Mouse (Mus musculus) lung, postnatal 0 days (tissue): Measurements from ENCODE around the gene Fkrp. TPM values are rescaled to one million over a fixed set of nuclear protein-coding genes. Genes with fewer than 3 reads are reported as not detected.
A peak's percentile ranks its signal among the peaks of the same experiment; 100 is the strongest.

Source experiments
- ATAC-seq: fragments of 200-750 bp; cut with Nextera tagmentation; 2 replicates; pipeline ENCODE4 v1.8.0; 2017; ENCODE audit warnings: moderate library complexity
- DNase-seq: peaks from one replicate; pipeline ENCODE4 v3.0.0-alpha.2; 2016; ENCODE audit warnings: low spot score
- H3K27ac ChIP-seq: fragments of 300-500 bp; sonication (generic); 2 replicates; pipeline ENCODE4 v1.5.1; 2014; ENCODE audit warnings: antibody characterized with exemption, mild to moderate bottlenecking, low read length, mixed read lengths
- H3K27me3 ChIP-seq: fragments of 300-500 bp; sonication (generic); replicated peaks from 2 replicates; pipeline ENCODE4 v1.6.1; 2014; ENCODE audit warnings: low read length, mixed read lengths; ENCODE audit not compliant: insufficient read depth
- H3K36me3 ChIP-seq: fragments of 300-500 bp; sonication (generic); 2 replicates; pipeline ENCODE4 v1.6.1; 2014; ENCODE audit warnings: low read length, mixed read lengths; ENCODE audit not compliant: insufficient read depth
- H3K4me1 ChIP-seq: fragments of 300-500 bp; sonication (generic); 2 replicates; pipeline ENCODE4 v1.6.1; 2014; ENCODE audit warnings: antibody characterized with exemption, low read depth, low read length, mixed read lengths; ENCODE audit not compliant: insufficient read depth
- H3K4me2 ChIP-seq: fragments of 300-500 bp; sonication (generic); replicated peaks from 2 replicates; pipeline ENCODE4 v1.6.1; 2014; ENCODE audit warnings: low read depth, mild to moderate bottlenecking, low read length, moderate library complexity, mixed read lengths
- H3K4me3 ChIP-seq: fragments of 300-500 bp; sonication (generic); 2 replicates; pipeline ENCODE4 v1.5.1; 2014; ENCODE audit warnings: low read depth, low read length
- H3K9ac ChIP-seq: fragments of 300-500 bp; sonication (generic); replicated peaks from 2 replicates; pipeline ENCODE4 v1.6.1; 2014; ENCODE audit warnings: low read depth, mild to moderate bottlenecking
- H3K9me3 ChIP-seq: fragments of 300-500 bp; sonication (generic); 2 replicates; pipeline ENCODE4 v1.6.1; 2016; ENCODE audit warnings: low read length, mixed read lengths
- CTCF ChIP-seq: IDR thresholded peaks from 2 replicates; pipeline ENCODE4 v1.5.1; 2016; ENCODE audit warnings: antibody characterized with exemption, mild to moderate bottlenecking
- EP300 ChIP-seq: IDR thresholded peaks from 2 replicates; pipeline ENCODE4 v1.6.1; 2016; ENCODE audit warnings: antibody characterized with exemption, mild to moderate bottlenecking, control low read depth
- WGBS: fragments of 180-500 bp; shearing (Covaris S2); extraction: QIAGEN DNeasy Blood & Tissue Kit; methylation state at CpG from one replicate; pipeline ENCODE4 v1.1.7; 2014; 5-methylcytosine and 5-hydroxymethylcytosine counted together
- polyA plus RNA-seq: library from polyadenylated mRNA; unstranded; fragments of >200 nt; fragmentation: Nextera tagmentation; extraction: Ambion mirVana; gene quantifications from 2 replicates; pipeline ENCODE4 v1.2.1, GENCODE M21; 2015

The Fkrp gene
- polyA plus RNA-seq, 1 experiment from 2014 or later: 22.3 TPM

DNA sequence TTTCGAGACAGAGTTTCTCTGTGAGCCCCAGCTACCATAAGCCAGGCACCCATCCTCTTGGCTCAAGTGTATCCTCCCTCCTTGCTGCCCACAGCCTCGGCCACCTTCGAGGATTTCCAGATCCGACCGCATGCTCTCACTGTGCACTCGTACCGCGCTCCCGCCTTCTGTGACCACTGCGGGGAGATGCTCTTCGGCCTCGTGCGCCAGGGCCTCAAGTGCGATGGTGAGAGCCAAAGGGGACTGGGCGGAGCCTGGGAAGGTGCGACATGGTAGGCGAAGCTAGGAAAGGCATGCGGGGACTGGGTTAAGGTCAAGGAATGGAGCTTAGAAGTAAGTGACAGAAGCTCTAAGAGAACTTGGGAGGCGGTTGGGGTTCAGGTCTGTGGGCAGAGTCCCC lies 31.0 kb upstream of the Fkrp start:
- ATAC-seq: no peak
- no peak for DNase-seq
- no peaks in the 10 kb centered on the region for H3K27me3 ChIP-seq
- no peak overlapping the region for H3K27ac ChIP-seq
- TF ChIP-seq EP300: no peak
- no peak for TF ChIP-seq CTCF
- no peak overlapping the region for H3K4me3 ChIP-seq
- peaks cover 12% of the 10 kb centered on the region; the same call in 1 of the 2 replicates for H3K4me1 ChIP-seq
- H3K9ac ChIP-seq: no peak overlapping the region
- peaks cover 11% of the 10 kb centered on the region for H3K36me3 ChIP-seq
- no peak overlapping the region for H3K4me2 ChIP-seq
- 80% methylated on average over 19 of the region's 19 CpGs for WGBS
- no peaks in the 10 kb centered on the region for H3K9me3 ChIP-seq

GRCm38 (mm10) chr7:16846775-16847174 lies 30.2 kb upstream of the Fkrp start:
- 86% methylated on average over 5 of the region's 5 CpGs for WGBS
- Histone ChIP-seq H3K9ac (no peak overlapping the region), H3K27ac (no peak overlapping the region), H3K27me3 (no peaks in the 10 kb centered on the region), H3K4me2 (no peak overlapping the region), H3K4me3 (no peak overlapping the region), H3K36me3 (peaks cover 11% of the 10 kb centered on the region), H3K9me3 (no peaks in the 10 kb centered on the region), H3K4me1 (peaks cover 12% of the 10 kb centered on the region; the same call in 1 of the 2 replicates)
- DNase-seq (no peak), ATAC-seq (no peak)
- TF ChIP-seq CTCF (no peak), EP300 (no peak)

DNA sequence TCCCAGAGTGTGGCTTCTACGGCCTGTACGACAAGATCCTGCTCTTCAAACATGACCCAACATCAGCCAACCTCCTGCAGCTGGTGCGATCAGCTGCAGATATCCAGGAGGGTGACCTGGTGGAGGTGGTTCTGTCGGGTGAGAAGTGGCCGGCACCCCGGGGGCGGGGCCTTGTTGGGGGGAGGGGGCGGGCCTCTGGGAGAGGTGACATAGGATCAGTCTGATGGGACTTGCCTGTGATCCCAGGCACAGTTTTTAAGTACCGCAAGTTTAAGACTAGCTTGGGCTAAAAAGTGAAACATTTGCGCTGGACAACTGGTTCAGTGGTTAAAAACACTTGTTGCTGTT lies 29.3 kb upstream of the Fkrp start:
- Histone ChIP-seq H3K4me2 (peak overlapping the region; percentile 98), H3K4me1 (peaks cover 17% of the 10 kb centered on the region; the same call in 1 of the 2 replicates), H3K4me3 (peak overlapping the region; percentile 59), H3K9me3 (no peaks in the 10 kb centered on the region), H3K36me3 (peaks cover 11% of the 10 kb centered on the region), H3K27ac (peak overlapping the region; percentile 94), H3K27me3 (no peaks in the 10 kb centered on the region), H3K9ac (peak overlapping the region; percentile 82)
- DNase-seq (no peak), ATAC-seq (no peak)
- TF ChIP-seq CTCF (no peak), EP300 (no peak)
- 24% methylated on average over 10 of the region's 10 CpGs for WGBS

- H3K9ac ChIP-seq: peak overlapping the region; percentile 82
- no peaks in the 10 kb centered on the region for H3K27me3 ChIP-seq
- H3K9me3 ChIP-seq: no peaks in the 10 kb centered on the region
- ATAC-seq (peak; percentile 34), DNase-seq (peak; percentile 65)
- peak overlapping the region; percentile 59 for H3K4me3 ChIP-seq
- H3K4me2 ChIP-seq: peak overlapping the region; percentile 98
- WGBS: 15% methylated on average over 14 of the region's 14 CpGs
- H3K4me1 ChIP-seq: peaks cover 17% of the 10 kb centered on the region; the same call in 1 of the 2 replicates
- TF ChIP-seq CTCF (no peak), EP300 (peak; percentile 58)
- H3K36me3 ChIP-seq: peaks cover 7% of the 10 kb centered on the region
- H3K27ac ChIP-seq: peak overlapping the region; percentile 94
Observed at GRCm38 (mm10) chr7:16845072-16845819, 28.7 kb upstream of the Fkrp start.

DNA sequence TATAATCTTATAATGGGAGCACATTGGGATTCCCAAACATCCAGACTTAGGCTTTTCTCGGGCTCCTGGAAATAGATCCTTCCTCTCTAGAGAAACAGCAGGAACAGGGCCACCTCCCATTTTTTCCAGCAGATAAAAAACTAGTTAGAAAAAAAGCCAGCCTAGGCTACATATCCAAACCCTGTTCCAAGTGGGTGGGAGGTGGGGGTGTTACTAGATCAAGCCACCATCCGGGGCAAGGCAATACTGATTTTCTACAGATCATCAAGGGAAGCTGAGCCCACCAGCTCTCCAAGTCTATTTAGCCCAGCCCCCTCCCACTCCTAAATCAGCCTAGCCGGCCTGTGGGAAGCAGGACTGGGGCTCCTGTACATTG lies 28.2 kb upstream of the Fkrp start:
- peaks cover 17% of the 10 kb centered on the region; the same call in 1 of the 2 replicates for H3K4me1 ChIP-seq
- DNase-seq (peak; percentile 19), ATAC-seq (no peak)
- peak overlapping the region; percentile 94 for H3K27ac ChIP-seq
- peak overlapping the region; percentile 59 for H3K4me3 ChIP-seq
- TF ChIP-seq CTCF (no peak), EP300 (no peak)
- H3K27me3 ChIP-seq: no peaks in the 10 kb centered on the region
- H3K36me3 ChIP-seq: peaks cover 5% of the 10 kb centered on the region; the same call in 1 of the 2 replicates
- WGBS: 28% methylated on average over 3 of the region's 3 CpGs
- H3K9me3 ChIP-seq: no peaks in the 10 kb centered on the region
- peak overlapping the region; percentile 82 for H3K9ac ChIP-seq
- peak overlapping the region; percentile 98 for H3K4me2 ChIP-seq

DNA sequence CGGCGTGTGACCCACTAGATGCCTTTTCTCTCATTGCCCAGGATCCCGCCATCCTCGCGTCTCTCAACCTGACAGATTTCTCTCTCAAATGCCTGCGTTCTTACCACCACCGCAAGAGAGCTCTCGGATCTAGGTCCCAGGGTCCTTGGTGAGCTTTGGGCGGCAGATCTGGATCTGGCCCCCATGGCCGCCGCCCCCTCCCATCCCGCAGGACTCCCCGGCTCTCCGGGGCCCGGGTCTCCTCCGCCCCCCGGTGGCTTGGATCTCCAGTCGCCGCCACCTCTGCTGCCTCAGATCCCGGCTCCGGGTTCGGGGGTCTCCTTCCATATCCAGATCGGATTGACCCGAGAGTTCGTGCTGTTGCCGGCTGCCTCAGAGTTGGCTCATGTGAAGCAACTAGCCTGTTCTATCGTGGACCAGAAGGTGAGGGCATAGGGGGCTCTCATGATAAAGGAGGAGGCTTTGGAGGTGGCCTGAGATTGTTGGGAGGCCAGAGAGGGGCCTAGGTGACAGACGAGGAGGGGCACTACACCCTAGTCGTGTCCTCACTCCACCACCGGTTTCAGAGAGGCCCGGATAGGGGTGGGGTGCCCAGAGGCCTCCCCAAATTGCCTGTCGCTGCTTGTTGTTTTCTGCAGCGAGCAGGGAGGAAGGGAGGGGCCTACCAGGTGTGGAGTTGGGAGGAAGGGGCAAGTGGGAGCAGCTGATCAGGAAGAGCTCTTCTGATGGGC lies 27.1 kb upstream of the Fkrp start:
- Histone ChIP-seq H3K27me3 (no peaks in the 10 kb centered on the region), H3K27ac (peak overlapping the region; percentile 94), H3K4me3 (peak overlapping the region; percentile 59), H3K4me1 (peaks cover 17% of the 10 kb centered on the region; the same call in 1 of the 2 replicates), H3K4me2 (peak overlapping the region; percentile 98), H3K9ac (peak overlapping the region; percentile 82), H3K36me3 (peaks cover 12% of the 10 kb centered on the region; the same call in 1 of the 2 replicates), H3K9me3 (no peaks in the 10 kb centered on the region)
- DNase-seq: peak; percentile 42
- no peak for ATAC-seq
- no peak for TF ChIP-seq EP300
- TF ChIP-seq CTCF: no peak
- 1% methylated on average over 33 of the region's 33 CpGs for WGBS
